Mouse (Mus musculus) kidney, embryonic 14.5 days (tissue): ENCODE data around the gene Cdca5. TPM values are rescaled to one million over a fixed set of nuclear protein-coding genes. Genes with fewer than 3 reads are reported as not detected.
A peak's percentile ranks its signal among the peaks of the same experiment; 100 is the strongest.

Experiments used
- ATAC-seq: fragments of 200-750 bp; cut with Nextera tagmentation; 2 replicates; pipeline ENCODE4 v1.8.0; 2017; ENCODE audit warnings: moderate number of reproducible peaks, mild to moderate bottlenecking, moderate TSS enrichment, moderate library complexity; ENCODE audit not compliant: low FRiP score, low TSS enrichment
- H3K27ac ChIP-seq: fragments of 300-500 bp; sonication (generic); 2 replicates; pipeline ENCODE4 v1.5.1; 2014; ENCODE audit warnings: low read depth, mild to moderate bottlenecking, low read length, moderate library complexity, mixed read lengths
- H3K27me3 ChIP-seq: fragments of 300-500 bp; sonication (generic); 2 replicates; pipeline ENCODE4 v1.6.1; 2014; ENCODE audit warnings: mild to moderate bottlenecking, low read length; ENCODE audit not compliant: control insufficient read depth, insufficient read depth
- H3K36me3 ChIP-seq: fragments of 300-500 bp; sonication (generic); 2 replicates; pipeline ENCODE4 v1.6.1; 2014; ENCODE audit warnings: low read length, mixed read lengths; ENCODE audit not compliant: control insufficient read depth, insufficient read depth
- H3K4me1 ChIP-seq: fragments of 300-500 bp; sonication (generic); 2 replicates; pipeline ENCODE4 v1.6.1; 2014; ENCODE audit warnings: low read length, mixed read lengths; ENCODE audit not compliant: control insufficient read depth, insufficient read depth
- H3K4me2 ChIP-seq: fragments of 300-500 bp; sonication (generic); replicated peaks from 2 replicates; pipeline ENCODE4 v1.6.1; 2014; ENCODE audit warnings: low read depth, mild to moderate bottlenecking, low read length
- H3K4me3 ChIP-seq: fragments of 300-500 bp; sonication (generic); 2 replicates; pipeline ENCODE4 v1.5.1; 2014; ENCODE audit warnings: mild to moderate bottlenecking, low read length
- H3K9ac ChIP-seq: fragments of 300-500 bp; sonication (generic); 2 replicates; pipeline ENCODE4 v1.6.1; 2014; ENCODE audit warnings: low read depth, mild to moderate bottlenecking, low read length, moderate library complexity
- H3K9me3 ChIP-seq: fragments of 300-500 bp; sonication (generic); 2 replicates; pipeline ENCODE4 v1.6.1; 2016; ENCODE audit warnings: low read length; ENCODE audit not compliant: control insufficient read depth
- WGBS: fragments of 180-500 bp; shearing (Covaris S2); extraction: QIAGEN DNeasy Blood & Tissue Kit; methylation state at CpG from one replicate; pipeline ENCODE4 v1.1.7; 2014; 5-methylcytosine and 5-hydroxymethylcytosine counted together
- polyA plus RNA-seq: library from polyadenylated mRNA; unstranded; fragments of >200 nt; fragmentation: Nextera tagmentation; extraction: Ambion mirVana; gene quantifications from 2 replicates; pipeline ENCODE4 v1.2.1, GENCODE M21; 2014

Cdca5 gene
- polyA plus RNA-seq, 1 experiment from 2014 or later, result 53.5 TPM

DNA sequence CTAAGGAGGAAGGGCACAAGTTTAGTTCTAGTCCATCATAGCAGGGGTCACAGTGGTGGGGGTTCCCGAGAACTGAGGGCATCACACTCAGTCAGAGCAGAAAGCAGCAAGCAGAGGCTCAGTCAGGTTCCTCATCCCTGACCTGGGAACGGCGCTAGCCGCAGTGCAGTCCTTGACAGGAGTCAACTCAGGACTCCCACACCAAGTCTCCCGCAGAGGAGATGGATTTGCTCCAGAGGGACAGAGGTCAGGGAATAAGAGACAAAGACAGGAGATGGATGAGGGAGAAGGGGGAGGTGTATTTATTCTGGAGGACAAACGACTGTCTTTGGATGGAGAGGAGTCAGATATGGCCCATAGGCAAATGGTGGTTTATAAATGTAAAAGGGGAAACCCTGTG is 28.3 kb downstream of the Cdca5 start:
- Histone ChIP-seq H3K27ac (no peak overlapping the region), H3K4me1 (peaks cover 6% of the 10 kb centered on the region; the same call in 1 of the 2 replicates), H3K4me2 (no peak overlapping the region), H3K4me3 (no peak overlapping the region), H3K9ac (no peak overlapping the region), H3K27me3 (no peaks in the 10 kb centered on the region), H3K9me3 (no peaks in the 10 kb centered on the region), H3K36me3 (peaks cover 30% of the 10 kb centered on the region)
- 25% methylated on average over 6 of the region's 6 CpGs for WGBS
- ATAC-seq, result no peak

DNA sequence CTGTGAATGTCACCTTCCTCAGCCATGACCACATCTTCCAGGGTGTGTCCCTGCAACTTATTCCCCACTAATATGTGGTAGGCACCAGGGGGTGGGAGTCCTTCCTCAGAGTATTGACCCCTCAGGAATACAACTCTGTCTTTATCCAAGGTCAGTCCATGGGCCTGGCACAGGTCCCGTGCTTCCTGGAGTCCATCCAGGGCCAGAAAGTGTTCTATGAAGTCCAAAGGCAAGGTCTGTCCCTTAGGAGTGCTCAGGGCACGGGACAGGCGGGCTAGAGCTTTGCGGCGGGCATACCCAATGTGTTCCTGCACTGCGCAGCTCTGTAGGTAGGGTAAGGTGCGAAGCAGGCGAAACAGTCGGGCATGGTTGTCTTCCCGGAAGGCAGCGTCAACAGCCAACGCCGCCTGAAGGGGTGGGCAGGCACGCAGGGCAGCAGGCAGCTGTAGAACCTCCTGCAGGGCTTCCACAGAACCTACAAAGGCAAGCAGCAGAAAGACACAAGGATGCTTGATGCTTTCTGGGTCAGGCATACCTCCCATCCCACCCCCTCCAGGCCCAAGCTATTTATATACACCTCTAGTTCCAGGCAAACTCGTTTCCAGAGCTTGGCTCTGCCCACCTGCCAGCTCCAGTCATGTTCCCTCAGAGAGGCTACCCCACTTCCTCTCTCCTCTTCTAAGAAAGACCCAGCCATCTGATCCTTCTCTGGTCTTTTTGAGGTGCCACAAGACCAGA is 31.5 kb downstream of the Cdca5 start:
- Histone ChIP-seq H3K4me1 (peaks cover 13% of the 10 kb centered on the region; the same call in 1 of the 2 replicates), H3K36me3 (peaks cover 30% of the 10 kb centered on the region)

GRCm38 (mm10) chr19:6117346-6117985 is 32.7 kb downstream of the Cdca5 start:
- H3K9me3 ChIP-seq, result no peaks in the 10 kb centered on the region
- H3K36me3 ChIP-seq, result peaks cover 25% of the 10 kb centered on the region
- peak overlapping the region; percentile 55 for H3K4me3 ChIP-seq
- no peaks in the 10 kb centered on the region for H3K27me3 ChIP-seq
- H3K4me2 ChIP-seq, result peak overlapping the region; percentile 86
- peak overlapping the region; percentile 80 for H3K9ac ChIP-seq
- peak overlapping the region; percentile 97 for H3K27ac ChIP-seq
- no peak; the same call in 1 of the 2 replicates for ATAC-seq
- 6% methylated on average over 32 of the region's 32 CpGs for WGBS
- H3K4me1 ChIP-seq, result peaks cover 16% of the 10 kb centered on the region; the same call in 1 of the 2 replicates

More for the DNA sequence above, 31.5 kb downstream of the Cdca5 start:
- H3K27ac ChIP-seq, result no peak overlapping the region
- 92% methylated on average over 15 of the region's 15 CpGs for WGBS
- no peaks in the 10 kb centered on the region for H3K9me3 ChIP-seq
- H3K27me3 ChIP-seq, result no peaks in the 10 kb centered on the region
- H3K9ac ChIP-seq, result no peak overlapping the region
- ATAC-seq, result no peak
- H3K4me3 ChIP-seq, result no peak overlapping the region; the same call in 1 of the 2 replicates
- peak overlapping the region; percentile 86; the same call in 1 of the 2 replicates for H3K4me2 ChIP-seq

GRCm38 (mm10) chr19:6117986-6118676 is 33.3 kb downstream of the Cdca5 start, which contains the start of gene Sac3d1:
TSS of gene Sac3d1 (minus strand) at chr19:6118650.
- Histone ChIP-seq H3K36me3 (peaks cover 25% of the 10 kb centered on the region), H3K27ac (peak within 1 kb of the TSS; percentile 97), H3K9ac (peak within 1 kb of the TSS; percentile 80), H3K4me3 (peak within 1 kb of the TSS; percentile 55), H3K9me3 (no peaks in the 10 kb centered on the region), H3K4me1 (peaks cover 16% of the 10 kb centered on the region; the same call in 1 of the 2 replicates), H3K27me3 (no peaks in the 10 kb centered on the region), H3K4me2 (peak within 1 kb of the TSS; percentile 86)
- ATAC-seq, result peak; percentile 86
- WGBS, result under 1% methylated on average over 77 of the region's 77 CpGs

GRCm38 (mm10) chr19:6118677-6119185 is 33.9 kb downstream of the Cdca5 start:
- H3K27ac ChIP-seq, result peak overlapping the region; percentile 97
- H3K4me2 ChIP-seq, result peak overlapping the region; percentile 86
- peaks cover 25% of the 10 kb centered on the region for H3K36me3 ChIP-seq
- peaks cover 16% of the 10 kb centered on the region; the same call in 1 of the 2 replicates for H3K4me1 ChIP-seq
- ATAC-seq, result peak; percentile 9
- H3K9me3 ChIP-seq, result no peaks in the 10 kb centered on the region
- H3K27me3 ChIP-seq, result no peaks in the 10 kb centered on the region
- WGBS, result 2% methylated on average over 8 of the region's 8 CpGs
- peak overlapping the region; percentile 55 for H3K4me3 ChIP-seq
- H3K9ac ChIP-seq, result peak overlapping the region; percentile 80

DNA sequence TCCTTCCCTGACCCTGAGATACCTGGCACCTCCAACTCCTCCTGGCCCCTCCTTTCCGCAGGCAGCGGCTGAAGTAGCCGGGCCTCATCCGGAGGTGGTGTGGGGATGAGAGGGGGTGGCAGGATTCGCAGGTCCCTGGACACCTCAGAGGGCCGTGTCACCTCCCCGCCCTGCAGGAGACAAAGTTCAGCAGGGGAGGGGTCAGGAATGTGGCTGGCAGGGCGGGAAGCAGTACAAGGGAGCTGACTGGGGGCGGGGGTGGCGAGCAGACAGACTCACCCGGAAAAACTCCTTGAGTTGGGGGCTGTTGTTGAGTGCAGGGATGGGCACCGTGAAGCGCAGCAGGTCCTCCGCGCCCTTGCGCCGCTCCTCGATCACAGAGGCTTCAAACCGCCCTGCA is 37.0 kb downstream of the Cdca5 start:
- H3K36me3 ChIP-seq, result no peaks in the 10 kb centered on the region
- 27% methylated on average over 19 of the region's 19 CpGs for WGBS
- peak overlapping the region; percentile 31; the same call in 1 of the 2 replicates for H3K9ac ChIP-seq
- no peak overlapping the region for H3K27ac ChIP-seq
- H3K4me2 ChIP-seq, result no peak overlapping the region
- H3K4me1 ChIP-seq, result peaks cover 16% of the 10 kb centered on the region; the same call in 1 of the 2 replicates
- H3K9me3 ChIP-seq, result no peaks in the 10 kb centered on the region
- ATAC-seq, result no peak
- no peak overlapping the region for H3K4me3 ChIP-seq
- no peaks in the 10 kb centered on the region for H3K27me3 ChIP-seq

DNA sequence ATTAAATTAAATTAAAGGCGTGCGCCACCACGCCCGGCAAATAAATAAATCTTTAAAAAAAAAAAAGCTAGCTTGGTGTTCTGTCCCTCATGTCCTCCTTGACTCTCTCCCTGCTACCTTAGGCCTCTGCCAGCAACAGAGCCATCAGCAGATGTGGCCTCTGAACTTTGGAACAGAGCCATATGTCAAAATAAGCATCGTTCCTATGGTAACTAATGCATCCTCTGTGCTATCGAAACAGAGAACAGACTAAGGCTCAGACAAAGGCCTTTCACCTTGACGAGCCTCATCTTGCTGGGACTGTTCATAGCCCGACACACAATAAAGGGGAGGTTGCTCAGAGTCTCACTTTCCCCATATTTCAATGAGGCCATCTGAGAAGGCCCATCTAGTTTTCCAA is 38.5 kb downstream of the Cdca5 start:
- 82% methylated on average over 8 of the region's 8 CpGs for WGBS
- no peaks in the 10 kb centered on the region for H3K9me3 ChIP-seq
- H3K4me1 ChIP-seq, result peaks cover 10% of the 10 kb centered on the region; the same call in 1 of the 2 replicates
- no peak overlapping the region for H3K4me2 ChIP-seq
- no peak overlapping the region for H3K9ac ChIP-seq
- no peaks in the 10 kb centered on the region for H3K27me3 ChIP-seq
- no peak overlapping the region for H3K27ac ChIP-seq
- H3K36me3 ChIP-seq, result no peaks in the 10 kb centered on the region
- H3K4me3 ChIP-seq, result no peak overlapping the region
- no peak for ATAC-seq

DNA sequence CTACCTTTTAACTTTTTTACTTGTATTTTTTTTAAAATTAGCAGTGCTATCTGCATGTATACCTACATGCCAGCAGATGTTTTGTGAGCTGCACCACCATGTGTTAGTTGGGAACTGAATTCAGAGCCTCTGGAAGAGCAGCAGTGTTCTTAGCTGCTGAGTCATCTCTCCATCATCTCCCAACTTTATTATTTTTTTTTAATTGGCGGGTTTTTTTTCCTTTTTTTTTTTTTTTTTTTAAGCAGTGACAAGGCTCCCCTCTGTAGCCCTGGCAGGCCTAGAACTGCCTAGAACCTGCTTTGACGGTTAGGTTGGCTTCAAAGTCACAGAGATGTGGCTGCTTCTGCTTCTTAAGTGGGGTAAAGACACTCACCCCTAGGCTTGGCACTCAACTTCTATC is 40.1 kb downstream of the Cdca5 start:
- 75% methylated on average over 2 of the region's 2 CpGs for WGBS
- no peaks in the 10 kb centered on the region for H3K9me3 ChIP-seq
- no peak overlapping the region for H3K4me2 ChIP-seq
- H3K27ac ChIP-seq, result no peak overlapping the region
- ATAC-seq, result no peak
- H3K9ac ChIP-seq, result no peak overlapping the region
- no peak overlapping the region for H3K4me3 ChIP-seq
- H3K4me1 ChIP-seq, result 0 out of 2 replicates have a peak, but pooled peaks cover 4% of the 10 kb centered on the region
- no peaks in the 10 kb centered on the region for H3K36me3 ChIP-seq
- no peaks in the 10 kb centered on the region for H3K27me3 ChIP-seq
